Mouse (Mus musculus) kidney, adult 2 months (tissue): ENCODE results near the gene Lrrc45.

Experiments
- CTCF ChIP-seq: fragments of 200-500 bp; conservative IDR thresholded peaks from 2 replicates; pipeline ENCODE4 v1.5.1; 2011; ENCODE audit warnings: low read depth, mild to moderate bottlenecking, control low read depth, low read length, moderate library complexity, mixed read lengths; ENCODE audit not compliant: insufficient read depth, insufficient read length
- POLR2A ChIP-seq: fragments of 200-500 bp; IDR thresholded peaks from one replicate; pipeline ENCODE4 v1.6.1; 2011; ENCODE audit warnings: low read depth, low read length, control low read depth

GRCm38 (mm10) chr11:120682683-120683082 is 31.0 kb upstream of the Lrrc45 start:
- TF ChIP-seq POLR2A = no peak
- TF ChIP-seq CTCF = no peak
